Mouse (Mus musculus): Measurements from ENCODE around the gene Fam131b. TPM values are rescaled to one million over a fixed set of nuclear protein-coding genes. Genes with fewer than 3 reads are reported as not detected.

Gene Fam131b
- polyA plus RNA-seq, 1 experiment: not detected

DNA sequence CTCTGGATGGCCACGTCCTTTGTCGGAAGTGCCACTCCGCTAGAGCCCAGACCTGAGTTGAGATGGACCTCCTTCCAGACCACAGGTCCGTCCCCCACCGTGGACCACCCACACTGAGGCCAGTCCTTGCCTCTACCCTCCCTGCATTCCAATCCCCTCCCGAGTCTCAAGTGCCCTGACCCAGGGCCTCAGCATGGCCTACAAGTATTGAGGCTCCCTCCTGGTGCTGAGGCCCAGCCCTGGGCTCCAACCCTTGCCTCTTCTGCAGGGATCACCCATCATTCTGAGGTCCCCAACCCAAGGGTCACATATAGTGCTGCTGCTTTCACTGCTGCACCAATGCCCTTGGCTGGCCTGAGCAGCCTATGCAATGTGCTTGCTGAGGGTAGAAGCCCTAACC, 33.5 kb upstream of the Fam131b start:
- Histone ChIP-seq H3K4me1 (ENCODE audit: control insufficient read depth) (peaks cover 7% of the 10 kb centered on the region; the same call in 1 of the 2 replicates), H3K4me3 (replicated peaks) (no peak overlapping the region), H3K36me3 (ENCODE audit: control insufficient read depth) (peaks cover 23% of the 10 kb centered on the region), H3K27me3 (ENCODE audit: control insufficient read depth) (no peaks in the 10 kb centered on the region), H3K9me3 (ENCODE audit: control insufficient read depth, low read length) (no peaks in the 10 kb centered on the region)
- TF ChIP-seq GATA1 (IDR thresholded peaks at IDR 0.05; ENCODE audit: low read length): no peak
- no peak for TF ChIP-seq TAL1 (IDR thresholded peaks at IDR 0.05; ENCODE audit: low read length)

GRCm38 (mm10) chr6:42356913-42357312, 32.5 kb upstream of the Fam131b start:
- Histone ChIP-seq H3K27me3 (ENCODE audit: control insufficient read depth) (no peaks in the 10 kb centered on the region), H3K4me1 (ENCODE audit: control insufficient read depth) (peaks cover 12% of the 10 kb centered on the region), H3K4me3 (replicated peaks) (no peak overlapping the region), H3K36me3 (ENCODE audit: control insufficient read depth) (peaks cover 23% of the 10 kb centered on the region), H3K9me3 (ENCODE audit: control insufficient read depth, low read length) (no peaks in the 10 kb centered on the region)
- TF ChIP-seq TAL1 (IDR thresholded peaks at IDR 0.05; ENCODE audit: low read length): no peak
- TF ChIP-seq GATA1 (IDR thresholded peaks at IDR 0.05; ENCODE audit: low read length): no peak

GRCm38 (mm10) chr6:42355794-42356600, 31.6 kb upstream of the Fam131b start:
- Histone ChIP-seq H3K9me3 (ENCODE audit: control insufficient read depth, low read length) (no peaks in the 10 kb centered on the region), H3K27me3 (ENCODE audit: control insufficient read depth) (peaks cover 3% of the 10 kb centered on the region), H3K4me1 (ENCODE audit: control insufficient read depth) (peaks cover 21% of the 10 kb centered on the region), H3K36me3 (ENCODE audit: control insufficient read depth) (peaks cover 23% of the 10 kb centered on the region), H3K4me3 (replicated peaks) (no peak overlapping the region)
- TF ChIP-seq TAL1 (IDR thresholded peaks at IDR 0.05; ENCODE audit: low read length): no peak
- no peak for TF ChIP-seq GATA1 (IDR thresholded peaks at IDR 0.05; ENCODE audit: low read length)

DNA sequence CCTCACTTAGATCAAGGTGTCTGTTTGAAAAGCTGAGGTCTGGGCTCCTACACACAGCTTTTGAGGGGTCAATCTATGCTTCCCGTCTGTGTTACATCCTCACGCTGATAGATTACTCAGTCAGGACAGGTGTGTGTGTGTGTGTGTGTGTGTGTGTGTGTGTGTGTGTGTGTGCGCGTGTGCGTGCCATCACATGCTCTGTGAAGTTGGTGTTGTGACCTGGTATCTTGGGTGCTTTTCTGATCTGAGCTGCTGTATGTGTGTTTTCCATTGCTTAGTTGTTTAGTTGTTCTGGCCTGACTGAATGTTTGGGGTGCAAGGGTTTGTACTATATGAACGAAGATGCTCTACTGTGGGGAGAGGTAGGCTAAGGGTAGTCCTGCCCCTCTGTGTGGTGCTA, 30.9 kb upstream of the Fam131b start:
- peaks cover 28% of the 10 kb centered on the region for H3K4me1 ChIP-seq (ENCODE audit: control insufficient read depth)
- H3K4me3 ChIP-seq (replicated peaks): no peak overlapping the region
- H3K36me3 ChIP-seq (ENCODE audit: control insufficient read depth): peaks cover 23% of the 10 kb centered on the region
- no peaks in the 10 kb centered on the region for H3K9me3 ChIP-seq (ENCODE audit: control insufficient read depth, low read length)
- TF ChIP-seq TAL1 (IDR thresholded peaks at IDR 0.05; ENCODE audit: low read length) (no peak), GATA1 (IDR thresholded peaks at IDR 0.05; ENCODE audit: low read length) (no peak)
- H3K27me3 ChIP-seq (ENCODE audit: control insufficient read depth): peaks cover 9% of the 10 kb centered on the region

- Histone ChIP-seq H3K36me3 (ENCODE audit: control insufficient read depth) (peaks cover 23% of the 10 kb centered on the region), H3K9me3 (ENCODE audit: control insufficient read depth, low read length) (no peaks in the 10 kb centered on the region), H3K4me1 (ENCODE audit: control insufficient read depth) (peaks cover 38% of the 10 kb centered on the region), H3K4me3 (replicated peaks) (no peak overlapping the region), H3K27me3 (ENCODE audit: control insufficient read depth) (peaks cover 19% of the 10 kb centered on the region)
- TF ChIP-seq TAL1 (IDR thresholded peaks at IDR 0.05; ENCODE audit: low read length) (no peak), GATA1 (IDR thresholded peaks at IDR 0.05; ENCODE audit: low read length) (no peak)
Observed at GRCm38 (mm10) chr6:42354076-42355019, 29.9 kb upstream of the Fam131b start.

- Histone ChIP-seq H3K36me3 (ENCODE audit: control insufficient read depth) (peaks cover 17% of the 10 kb centered on the region), H3K27me3 (ENCODE audit: control insufficient read depth) (peaks cover 23% of the 10 kb centered on the region), H3K9me3 (ENCODE audit: control insufficient read depth, low read length) (no peaks in the 10 kb centered on the region), H3K4me3 (replicated peaks) (no peak overlapping the region), H3K4me1 (ENCODE audit: control insufficient read depth) (peaks cover 43% of the 10 kb centered on the region)
- TF ChIP-seq GATA1 (IDR thresholded peaks at IDR 0.05; ENCODE audit: low read length) (no peak), TAL1 (IDR thresholded peaks at IDR 0.05; ENCODE audit: low read length) (no peak)
Observed at GRCm38 (mm10) chr6:42353180-42353579, 28.7 kb upstream of the Fam131b start.

DNA sequence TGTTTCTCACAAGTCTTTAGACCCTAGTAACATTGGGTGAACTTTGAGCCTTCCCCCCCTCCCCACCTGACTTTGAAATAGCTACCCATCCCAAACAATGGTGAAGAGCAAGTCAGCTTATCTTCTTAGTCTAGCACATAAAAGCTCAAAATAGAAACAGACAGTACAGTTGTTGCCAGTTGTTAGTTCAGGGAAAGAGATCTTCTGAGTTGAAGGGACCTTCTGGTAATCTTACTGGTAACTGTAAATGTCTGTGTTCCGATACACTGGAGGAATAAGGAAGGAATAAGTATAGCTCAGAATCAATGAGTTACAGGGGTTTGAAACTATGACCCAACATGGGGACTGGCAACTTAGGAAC, 28.0 kb upstream of the Fam131b start:
- no peak for TF ChIP-seq GATA1 (IDR thresholded peaks at IDR 0.05; ENCODE audit: low read length)
- TF ChIP-seq TAL1 (IDR thresholded peaks at IDR 0.05; ENCODE audit: low read length): no peak
- Histone ChIP-seq H3K36me3 (ENCODE audit: control insufficient read depth) (peaks cover 10% of the 10 kb centered on the region; the same call in 1 of the 2 replicates), H3K4me1 (ENCODE audit: control insufficient read depth) (peaks cover 43% of the 10 kb centered on the region), H3K27me3 (ENCODE audit: control insufficient read depth) (peaks cover 23% of the 10 kb centered on the region), H3K9me3 (ENCODE audit: control insufficient read depth, low read length) (no peaks in the 10 kb centered on the region), H3K4me3 (replicated peaks) (no peak overlapping the region)

GRCm38 (mm10) chr6:42351776-42352485, 27.5 kb upstream of the Fam131b start:
- peaks cover 23% of the 10 kb centered on the region for H3K27me3 ChIP-seq (ENCODE audit: control insufficient read depth)
- H3K9me3 ChIP-seq (ENCODE audit: control insufficient read depth, low read length): no peaks in the 10 kb centered on the region
- H3K4me1 ChIP-seq (ENCODE audit: control insufficient read depth): peaks cover 43% of the 10 kb centered on the region
- no peak overlapping the region for H3K4me3 ChIP-seq (replicated peaks)
- H3K36me3 ChIP-seq (ENCODE audit: control insufficient read depth): peaks cover 10% of the 10 kb centered on the region; the same call in 1 of the 2 replicates
- TF ChIP-seq GATA1 (IDR thresholded peaks at IDR 0.05; ENCODE audit: low read length) (no peak), TAL1 (IDR thresholded peaks at IDR 0.05; ENCODE audit: low read length) (no peak)
